Mouse (Mus musculus): ENCODE results near the gene Glb1. TPM values are rescaled to one million over a fixed set of nuclear protein-coding genes. Genes with fewer than 3 reads are reported as not detected.

Gene Glb1
- total RNA-seq, 2 experiments from 2014 or later = 22.2 to 24.4 TPM

- no peak for DNase-seq (ENCODE audit: low spot score in 2 of 2)
- intact Hi-C loops (cut with DNase I) = no loop called here
These were observed 121.6 kb downstream of the Glb1 start for GRCm38 (mm10) chr9:114522501-114522900.

Other genes with a start within 250 kb of the Glb1 start
- gene Bcl2a1c, start 70.9 kb upstream of the Glb1 start, total RNA-seq (2021) = not detected
- gene Crtap, start 10.4 kb upstream of the Glb1 start, total RNA-seq (2021) = 1 to 10 TPM; 5.9 to 7.1 TPM
- 10 to 100 TPM in 1 of 2 experiments, 1 to 10 TPM in 1; 9.7 to 10.8 TPM for gene Tmppe, start within 50 bp of the Glb1 start, total RNA-seq (2021)
- gene Ccr4, start 103.8 kb downstream of the Glb1 start, total RNA-seq (2021) = not detected
- not detected for gene C130032M10Rik, start 114.6 kb downstream of the Glb1 start, total RNA-seq (2021)
- under 1 TPM; 0.69 TPM for gene Trim71, start 163.3 kb downstream of the Glb1 start, total RNA-seq (2021)
- 10 to 100 TPM; 45.0 to 46.8 TPM for gene Cnot10, start 239.1 kb downstream of the Glb1 start, total RNA-seq (2021)